Mouse (Mus musculus) brain, embryonic 14.5 days (tissue): ENCODE data around the gene Ube2q2. TPM values are rescaled to one million over a fixed set of nuclear protein-coding genes. Genes with fewer than 3 reads are reported as not detected.

Experiments used
- DNase-seq: peaks from one replicate; pipeline ENCODE4 v3.0.0-alpha.2; 2011; ENCODE audit warnings: low read depth
- CTCF ChIP-seq: fragments of 200-500 bp; IDR thresholded peaks from 2 replicates; pipeline ENCODE4 v1.5.1; 2012; ENCODE audit warnings: inconsistent platforms, mild to moderate bottlenecking, moderate library complexity, borderline replicate concordance; ENCODE audit not compliant: insufficient read depth, insufficient read length; ENCODE audit errors: extremely low read depth
- POLR2A ChIP-seq: fragments of 200-500 bp; IDR thresholded peaks from 2 replicates; pipeline ENCODE4 v1.6.1; 2012; ENCODE audit warnings: mild to moderate bottlenecking, inconsistent platforms, borderline replicate concordance; ENCODE audit not compliant: poor library complexity, insufficient read depth, insufficient read length, severe bottlenecking; ENCODE audit errors: extremely low read depth
- polyA plus RNA-seq: library from polyadenylated mRNA; depleted of rRNA; stranded (reverse); fragments of >200 nt; gene quantifications from 2 replicates; pipeline ENCODE4 v1.2.3, GENCODE M21; 2012

The Ube2q2 gene
- polyA plus RNA-seq, 1 experiment, result 25.3 TPM

DNA sequence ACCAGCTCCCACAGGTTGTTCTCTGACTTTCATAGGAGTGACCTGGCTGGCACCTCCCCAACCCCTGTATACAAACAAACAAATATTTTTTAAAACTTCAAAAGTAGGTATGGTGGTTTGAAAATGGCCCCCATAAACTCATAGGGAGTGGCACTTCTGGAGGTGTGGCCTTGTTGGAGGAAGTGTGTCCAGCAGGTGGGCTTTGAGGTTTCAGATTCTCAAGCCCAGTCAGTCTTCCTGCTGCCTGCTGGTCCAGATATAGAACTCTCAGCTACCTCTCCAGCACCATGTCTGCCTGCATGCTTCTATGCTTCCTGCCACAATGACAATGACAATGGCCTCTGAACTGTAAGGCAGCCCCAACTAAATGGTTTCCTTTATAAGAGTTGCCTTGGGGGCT, 16.8 kb upstream of the Ube2q2 start:
- no peak for TF ChIP-seq CTCF
- no peak for TF ChIP-seq POLR2A
- DNase-seq, result no peak

DNA sequence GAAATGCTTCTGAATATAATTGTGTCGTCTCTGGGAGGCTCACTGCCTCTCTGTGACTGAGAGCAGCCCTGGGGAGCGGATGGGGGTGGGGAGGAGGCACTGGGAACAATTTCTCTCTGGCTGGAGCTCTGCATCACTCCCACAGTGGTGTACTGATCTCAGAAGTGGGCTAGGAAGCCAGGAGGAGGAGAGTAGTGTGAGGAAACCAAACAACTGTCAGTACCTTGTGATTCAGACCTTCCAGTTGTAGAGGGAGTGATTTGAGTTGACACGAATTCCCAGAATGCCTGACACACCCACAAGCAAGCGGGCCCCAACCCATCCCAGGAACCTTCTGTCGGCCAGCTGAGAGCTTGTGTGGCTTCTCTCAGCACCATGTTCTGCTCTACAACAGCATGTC, 12.1 kb upstream of the Ube2q2 start:
- DNase-seq, result no peak

DNA sequence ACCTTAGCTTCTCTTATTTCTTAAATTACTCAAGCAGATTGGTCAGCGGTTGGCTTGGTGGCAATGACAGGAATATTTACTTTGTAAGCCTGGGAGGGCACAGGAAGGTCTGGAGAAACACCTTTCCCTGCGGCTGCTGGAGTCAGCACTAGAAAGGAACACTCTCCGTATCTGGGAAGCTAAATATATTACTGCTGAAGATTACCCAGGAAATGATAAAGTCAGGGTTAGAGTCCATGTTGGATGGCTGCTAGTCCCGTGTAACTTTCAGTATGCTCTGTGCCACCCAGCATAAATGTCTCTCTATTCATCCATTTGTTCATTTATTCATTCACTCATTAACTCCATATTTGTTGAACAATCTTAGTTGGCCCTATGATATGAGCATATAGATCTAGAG, 11.5 kb upstream of the Ube2q2 start:
- TF ChIP-seq POLR2A (no peak), CTCF (no peak)
- no peak for DNase-seq

More for the DNA sequence above, 12.1 kb upstream of the Ube2q2 start:
- no peak for TF ChIP-seq POLR2A
- TF ChIP-seq CTCF, result no peak

DNA sequence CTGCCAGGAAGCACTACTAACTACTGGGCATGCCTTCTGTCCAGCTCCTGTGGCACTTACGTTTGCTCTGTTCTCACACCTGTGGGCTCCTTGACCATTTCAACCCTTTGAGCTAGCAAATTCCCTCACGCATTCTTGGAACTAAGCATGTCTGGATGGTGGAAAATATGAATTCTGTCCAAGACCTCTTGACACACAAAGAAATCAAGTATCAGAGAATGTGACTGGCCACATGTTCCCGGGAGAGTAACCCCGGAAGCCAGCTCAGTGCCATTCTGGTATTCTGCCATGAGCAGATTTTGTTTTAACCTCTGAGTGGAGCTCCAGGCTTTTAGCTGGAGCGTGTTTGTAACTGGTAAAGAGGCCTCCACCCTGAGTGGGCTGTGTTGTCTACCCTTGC, 8.7 kb upstream of the Ube2q2 start:
- TF ChIP-seq CTCF (no peak), POLR2A (no peak)
- DNase-seq, result no peak

DNA sequence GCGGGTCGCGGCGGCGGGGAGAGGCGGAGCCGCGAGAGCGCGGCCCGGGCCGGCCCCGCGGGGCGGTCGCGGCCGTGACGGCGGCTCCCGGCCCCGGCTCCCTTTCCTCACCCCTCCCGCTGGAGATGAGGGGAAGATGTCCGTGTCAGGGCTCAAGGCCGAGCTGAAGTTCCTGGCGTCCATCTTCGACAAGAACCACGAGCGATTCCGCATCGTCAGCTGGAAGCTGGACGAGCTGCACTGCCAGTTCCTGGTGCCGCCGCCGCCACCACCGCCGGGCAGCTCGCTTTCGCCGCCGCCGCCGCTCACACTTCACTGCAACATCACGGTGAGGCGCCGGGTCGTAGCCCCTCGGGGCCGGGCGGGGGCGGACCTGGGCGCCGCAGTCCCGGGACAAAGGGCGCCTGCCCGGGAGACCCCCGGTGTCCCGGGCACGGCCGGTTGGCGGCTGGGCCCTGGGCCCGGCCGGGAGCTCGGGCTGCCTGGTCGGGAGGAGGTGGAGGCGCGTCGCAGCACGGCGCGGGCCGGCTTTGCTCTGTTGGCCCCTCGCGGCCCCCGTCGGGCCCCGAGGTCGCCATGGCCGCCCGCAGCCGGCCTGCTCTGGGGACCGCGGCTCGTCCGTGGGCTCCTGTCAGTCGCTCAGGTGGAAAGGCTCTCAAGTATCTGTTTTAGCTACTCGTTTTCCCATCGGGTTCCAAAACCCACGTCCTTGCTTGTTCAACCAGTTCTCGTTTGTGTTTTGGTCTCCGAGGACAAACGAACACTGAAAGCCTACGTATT, 1.0 kb downstream of the Ube2q2 start:
- TF ChIP-seq CTCF, result no peak
- TF ChIP-seq POLR2A, result peak; percentile 39; the same call in 1 of the 2 replicates
- DNase-seq, result peak; percentile 65

DNA sequence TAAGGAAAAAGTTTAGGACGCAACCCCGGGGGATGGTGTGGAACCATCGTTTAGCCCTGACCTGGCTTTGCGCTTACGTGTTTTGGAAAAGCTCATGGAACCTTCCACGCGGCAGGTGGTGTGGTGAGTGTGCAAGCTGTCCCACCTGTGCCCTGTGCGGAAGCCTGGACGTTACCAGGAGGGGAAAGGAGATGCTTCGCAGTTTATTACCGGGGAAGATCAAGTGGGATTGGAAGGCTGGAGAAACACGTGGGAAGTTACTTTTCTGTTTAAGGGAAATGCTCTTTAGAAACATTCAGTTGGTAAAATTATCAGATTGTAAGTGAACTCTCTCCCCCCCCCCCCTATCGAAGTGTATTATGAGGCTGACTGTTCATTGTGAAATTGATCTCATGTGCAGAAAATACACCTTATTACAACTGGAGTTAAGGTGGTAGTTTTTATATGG, 1.6 kb downstream of the Ube2q2 start:
- DNase-seq, result no peak
- TF ChIP-seq CTCF, result no peak
- TF ChIP-seq POLR2A, result no peak

DNA sequence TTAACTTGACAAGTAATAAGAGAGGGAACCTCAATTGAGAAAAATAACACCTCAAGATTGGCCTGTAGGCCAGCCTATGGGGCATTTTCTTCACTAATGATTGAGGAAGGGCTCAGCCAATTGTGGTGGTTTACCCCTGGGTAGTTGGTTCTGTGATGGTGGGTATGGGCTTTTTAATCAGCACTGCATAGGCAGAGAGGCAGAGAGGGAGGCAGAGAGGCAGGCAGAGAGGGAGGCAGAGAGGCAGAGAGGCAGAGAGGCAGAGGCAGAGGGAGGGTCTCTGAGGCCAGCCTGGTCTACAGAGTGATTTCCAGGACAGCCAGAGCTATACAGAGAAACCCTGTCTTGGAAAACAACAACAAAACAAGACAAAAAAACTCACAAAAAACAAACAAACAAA, 2.4 kb downstream of the Ube2q2 start:
- no peak for DNase-seq
- TF ChIP-seq CTCF (no peak), POLR2A (no peak)

DNA sequence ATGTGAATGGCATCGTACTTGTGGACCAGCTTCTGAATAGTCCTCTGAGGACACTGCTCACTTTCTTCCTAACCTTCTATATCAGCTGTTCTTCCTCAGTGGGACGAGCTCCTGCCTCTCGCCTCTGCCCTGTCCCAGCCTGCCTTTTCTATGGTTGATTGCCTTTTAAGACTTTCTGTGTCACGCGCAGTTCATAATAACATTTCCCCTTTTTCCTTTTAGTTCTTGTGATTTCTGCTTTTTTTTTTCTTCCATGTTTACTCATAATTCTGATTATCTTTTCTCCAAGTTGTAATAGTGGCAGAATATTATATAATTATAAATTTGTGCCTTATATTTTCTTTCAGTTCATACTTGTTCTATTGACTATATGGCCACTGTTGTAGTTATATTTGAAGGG, 4.3 kb downstream of the Ube2q2 start:
- TF ChIP-seq POLR2A (no peak), CTCF (no peak)
- DNase-seq, result no peak

DNA sequence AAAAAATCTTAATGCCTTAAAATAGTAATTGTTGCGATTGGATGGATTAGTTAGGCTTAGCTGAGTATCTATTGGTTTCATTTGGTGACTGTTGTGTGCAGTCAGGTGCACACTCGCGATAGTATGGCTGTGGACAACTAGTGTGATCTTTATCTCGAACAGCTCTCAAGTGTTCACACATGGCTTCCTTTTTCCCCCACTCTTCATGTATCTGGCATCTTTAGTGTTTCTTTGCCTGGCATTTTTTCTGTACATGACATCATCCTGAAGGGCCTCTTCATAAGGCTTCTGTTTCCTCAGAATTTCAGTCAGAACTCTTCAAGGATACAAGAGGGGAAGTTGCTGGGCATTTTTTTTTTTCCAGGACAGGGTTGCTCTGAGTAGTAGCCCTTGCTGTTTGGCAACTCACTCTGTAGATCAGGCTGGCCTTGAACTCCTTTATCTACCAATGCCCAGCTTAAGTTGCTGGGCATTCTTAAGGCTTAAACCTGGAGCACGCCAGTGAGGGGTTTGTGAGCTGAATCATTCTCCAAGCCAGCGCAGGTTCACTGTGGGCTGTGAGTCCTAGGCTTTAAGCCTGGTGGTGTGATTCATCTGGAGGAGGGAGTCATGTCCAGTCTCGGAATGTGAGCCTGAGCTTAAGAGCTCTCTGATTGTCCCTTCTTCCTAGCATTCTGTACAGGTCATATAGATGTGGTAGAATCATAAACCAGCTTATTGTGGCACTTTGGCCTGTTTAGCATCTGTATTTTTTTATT, 22.2 kb downstream of the Ube2q2 start:
- no peak for DNase-seq
- TF ChIP-seq POLR2A, result no peak
- no peak for TF ChIP-seq CTCF

DNA sequence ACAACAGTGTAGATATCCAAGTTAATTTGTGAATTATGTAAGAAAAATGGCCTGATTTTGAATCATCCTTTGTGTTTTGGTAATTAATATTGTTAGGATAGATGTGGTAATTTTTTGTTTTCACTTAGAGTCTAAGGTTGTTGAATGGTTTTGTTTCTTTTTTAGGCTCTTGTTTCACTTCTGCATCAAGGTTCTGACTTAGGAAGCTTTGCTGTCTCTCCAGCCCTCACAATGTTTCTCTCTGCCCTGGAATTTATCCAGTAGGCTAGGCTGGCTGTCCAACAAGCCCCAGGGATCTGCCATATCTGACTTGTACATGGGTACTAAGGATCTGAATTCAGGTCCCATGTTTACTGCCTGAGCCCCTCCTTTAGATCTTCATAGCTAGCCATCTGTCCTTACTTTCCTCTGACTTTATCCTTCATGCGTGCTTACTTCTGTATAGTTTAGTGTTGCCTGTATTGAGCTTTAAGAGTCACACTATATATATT, 23.6 kb downstream of the Ube2q2 start:
- no peak for DNase-seq
- TF ChIP-seq CTCF, result no peak
- no peak for TF ChIP-seq POLR2A

DNA sequence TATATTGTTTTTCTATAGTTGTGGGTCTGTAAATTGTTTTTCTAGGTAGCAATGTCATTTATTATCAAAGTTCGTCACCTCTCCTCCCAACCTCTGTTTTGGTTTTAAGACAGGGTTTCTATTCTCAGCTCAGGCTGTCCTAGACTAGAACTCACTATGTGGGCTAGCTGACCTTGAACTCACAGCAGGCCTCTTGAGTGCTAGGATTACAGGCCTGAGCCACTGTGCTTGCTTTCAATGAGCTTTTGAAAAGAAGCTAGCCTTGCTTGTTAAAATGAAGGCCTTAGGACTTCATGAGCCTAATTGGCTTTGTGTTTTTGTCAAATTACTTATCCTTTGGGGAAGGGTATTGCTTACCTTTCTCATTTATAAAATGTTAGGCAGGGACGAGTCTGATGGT, 25.6 kb downstream of the Ube2q2 start:
- no peak for DNase-seq
- TF ChIP-seq POLR2A (no peak), CTCF (no peak)

DNA sequence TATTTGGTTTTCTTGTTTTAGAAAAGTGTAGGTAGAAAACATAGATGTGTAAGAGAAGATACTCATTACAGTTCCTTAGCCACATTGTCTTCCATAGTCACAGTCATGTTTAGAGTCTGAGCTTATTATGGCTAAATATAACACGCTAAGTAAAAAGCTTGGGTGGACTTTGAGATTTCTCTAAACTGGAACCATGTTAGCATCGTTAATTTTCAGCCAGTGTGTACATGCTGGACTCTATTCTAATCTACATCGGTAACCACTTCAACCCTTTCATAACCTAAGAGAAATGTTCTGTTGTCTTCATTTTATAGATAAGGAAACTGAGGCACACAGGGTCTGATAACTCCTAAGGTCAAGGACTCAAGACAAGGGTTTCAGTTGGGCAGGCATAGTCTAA, 47.2 kb downstream of the Ube2q2 start:
- no peak for DNase-seq
- no peak for TF ChIP-seq POLR2A
- no peak for TF ChIP-seq CTCF

DNA sequence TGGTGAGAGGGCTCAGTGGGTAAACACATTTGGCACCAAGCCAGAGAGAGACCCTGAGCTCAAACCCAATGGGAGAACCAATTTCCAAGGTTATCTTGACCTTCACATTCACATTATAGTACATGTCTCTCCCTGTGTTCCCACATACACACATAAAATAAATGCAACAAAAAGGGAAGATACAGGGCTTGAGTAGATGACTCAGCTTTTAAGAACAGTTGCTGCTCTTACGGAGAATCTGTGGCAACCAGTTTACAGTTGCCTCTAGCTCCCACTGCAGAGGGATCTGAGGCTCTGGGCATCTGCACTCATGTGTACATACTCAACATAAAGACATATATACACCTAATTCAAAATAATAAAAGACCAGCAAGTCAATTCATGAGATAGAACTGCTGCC, 49.6 kb downstream of the Ube2q2 start:
- DNase-seq, result no peak

More for the DNA sequence above, 49.6 kb downstream of the Ube2q2 start:
- TF ChIP-seq CTCF (no peak), POLR2A (no peak)
